Mouse (Mus musculus): ENCODE data around the gene Folh1. TPM values are rescaled to one million over a fixed set of nuclear protein-coding genes. Genes with fewer than 3 reads are reported as not detected.
"Not testable (repeated sequence)": the region's sequence is repeated elsewhere in the genome, so short reads cannot be mapped to it uniquely, and the experiment has no call there.

The Folh1 gene
- not detected in 2 replicates for total RNA-seq (2017)

GRCm38 (mm10) chr7:86775617-86776325 lies at the start of gene Folh1:
TSS of gene Folh1 (minus strand) at chr7:86775943.
- ATAC-seq (replicated peaks; ENCODE audit: low read depth, poor library complexity, severe bottlenecking): no peak

- ATAC-seq (replicated peaks; ENCODE audit: low read depth, poor library complexity, severe bottlenecking): no peak
These were observed 40.7 kb upstream of the Folh1 start for GRCm38 (mm10) chr7:86816466-86816865.

- not testable (repeated sequence) for ATAC-seq (replicated peaks; ENCODE audit: low read depth, poor library complexity, severe bottlenecking)
These were observed 40.0 kb upstream of the Folh1 start for GRCm38 (mm10) chr7:86815716-86816115.

- ATAC-seq (replicated peaks; ENCODE audit: low read depth, poor library complexity, severe bottlenecking): not testable (repeated sequence)
These were observed 39.5 kb upstream of the Folh1 start for GRCm38 (mm10) chr7:86815241-86815640.

GRCm38 (mm10) chr7:86794727-86795126 lies 19.0 kb upstream of the Folh1 start, which contains the start of gene Vmn2r77:
TSS of gene Vmn2r77 (plus strand) at chr7:86795027.
- ATAC-seq (replicated peaks; ENCODE audit: low read depth, poor library complexity, severe bottlenecking): no peak

- no peak for ATAC-seq (replicated peaks; ENCODE audit: low read depth, poor library complexity, severe bottlenecking)
These were observed 4.1 kb downstream of the Folh1 start for GRCm38 (mm10) chr7:86771621-86772020.

GRCm38 (mm10) chr7:86764628-86765027 lies 11.1 kb downstream of the Folh1 start:
- ATAC-seq (replicated peaks; ENCODE audit: low read depth, poor library complexity, severe bottlenecking): no peak

- no peak for ATAC-seq (replicated peaks; ENCODE audit: low read depth, poor library complexity, severe bottlenecking)
These were observed 15.0 kb downstream of the Folh1 start for GRCm38 (mm10) chr7:86760751-86761150.

- ATAC-seq (replicated peaks; ENCODE audit: low read depth, poor library complexity, severe bottlenecking): no peak
These were observed 50.7 kb downstream of the Folh1 start for GRCm38 (mm10) chr7:86725013-86725412.

GRCm38 (mm10) chr7:86688030-86688429 lies 87.7 kb downstream of the Folh1 start, which contains the start of gene Olfr292:
TSS of gene Olfr292 (plus strand) at chr7:86688330.
- no peak for ATAC-seq (replicated peaks; ENCODE audit: low read depth, poor library complexity, severe bottlenecking)

Other genes starting within 250 kb of the Folh1 start
- gene Olfr295, start 192.1 kb downstream of the Folh1 start, total RNA-seq (2017): not detected in 2 replicates
- gene Olfr294, start 159.3 kb downstream of the Folh1 start, total RNA-seq (2017): not detected in 2 replicates
- not detected in 2 replicates for gene Olfr293, start 126.9 kb downstream of the Folh1 start, total RNA-seq (2017)
- gene Olfr292, start 87.6 kb downstream of the Folh1 start, total RNA-seq (2017): not detected in 2 replicates
- not detected in 2 replicates for gene Vmn2r77, start 19.1 kb upstream of the Folh1 start, total RNA-seq (2017)
- not detected in 2 replicates for gene Vmn2r78, start 139.2 kb upstream of the Folh1 start, total RNA-seq (2017)
- not detected in 2 replicates for gene Vmn2r79, start 220.2 kb upstream of the Folh1 start, total RNA-seq (2017)

Data from common myeloid progenitor, adult 5-6 weeks (primary cell).